Mouse (Mus musculus) gastrocnemius, postnatal 36 days (tissue): ENCODE results near the gene Prdx1. TPM values are rescaled to one million over a fixed set of nuclear protein-coding genes. Genes with fewer than 3 reads are reported as not detected.
A peak's percentile ranks its signal among the peaks of the same experiment; 100 is the strongest.
"Not testable (repeated sequence)": the region's sequence is repeated elsewhere in the genome, so short reads cannot be mapped to it uniquely, and the experiment has no call there.

Source experiments
- DNase-seq, 2 experiments: peaks; one replicate each; pipeline ENCODE4 v3.0.0; 2022
- intact Hi-C: fragments of 180-260 bp; cut with DNase I; formaldehyde crosslinking; loops from one replicate; pipeline ENCODE4 v1.15.1; 2025
- total RNA-seq, 2 experiments: library from RNA; stranded (reverse); gene quantifications; 2 replicates each; pipeline ENCODE4 v1.2.3; 2021

Gene Prdx1
- total RNA-seq, 2 experiments from 2014 or later = 190 to 226 TPM

GRCm38 (mm10) chr4:116674761-116675160, 10.6 kb upstream of the Prdx1 start:
- DNase-seq = not testable (repeated sequence)
- intact Hi-C loops = loop anchor here (5.0 kb wide), 1 partner anchor 102 kb away; no protein-coding TSS in a partner anchor

- intact Hi-C loops = loop anchor here (5.0 kb wide), 1 partner anchor 104 kb away; no protein-coding TSS in a partner anchor
- DNase-seq = no peak
Observed at GRCm38 (mm10) chr4:116676027-116676426, 9.3 kb upstream of the Prdx1 start.

GRCm38 (mm10) chr4:116677808-116678207, 7.5 kb upstream of the Prdx1 start:
- DNase-seq = no peak
- intact Hi-C loops = loop anchor here (5.0 kb wide), 1 partner anchor 106 kb away; no protein-coding TSS in a partner anchor

DNA sequence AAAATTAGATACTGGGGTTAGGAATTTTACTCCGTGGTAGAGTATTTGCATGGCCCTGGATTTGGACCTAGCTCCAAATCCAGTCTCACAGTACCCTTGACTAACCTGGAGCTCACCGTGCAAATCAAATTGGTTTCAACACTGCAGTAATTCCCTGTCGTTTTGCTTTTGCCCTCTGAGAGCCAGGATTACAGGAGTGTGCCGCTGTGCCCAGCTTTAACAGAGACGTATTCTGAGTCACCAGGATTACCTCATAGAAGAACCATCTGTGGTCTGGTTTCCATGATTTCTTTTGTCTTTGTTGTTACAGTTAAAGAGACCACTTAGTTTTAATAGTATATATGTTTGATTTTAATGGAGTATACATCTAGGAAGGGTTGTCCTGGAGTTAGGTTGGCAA, 6.2 kb upstream of the Prdx1 start:
- intact Hi-C loops = loop anchor here (5.0 kb wide), 1 partner anchor 107 kb away; no protein-coding TSS in a partner anchor

GRCm38 (mm10) chr4:116680521-116680920, 4.8 kb upstream of the Prdx1 start:
- intact Hi-C loops, DNase-seq: not testable (repeated sequence)

More for the DNA sequence above, 6.2 kb upstream of the Prdx1 start:
- no peak for DNase-seq

GRCm38 (mm10) chr4:116683957-116684356, 1.4 kb upstream of the Prdx1 start:
- intact Hi-C loops = no loop called here
- no peak for DNase-seq

DNA sequence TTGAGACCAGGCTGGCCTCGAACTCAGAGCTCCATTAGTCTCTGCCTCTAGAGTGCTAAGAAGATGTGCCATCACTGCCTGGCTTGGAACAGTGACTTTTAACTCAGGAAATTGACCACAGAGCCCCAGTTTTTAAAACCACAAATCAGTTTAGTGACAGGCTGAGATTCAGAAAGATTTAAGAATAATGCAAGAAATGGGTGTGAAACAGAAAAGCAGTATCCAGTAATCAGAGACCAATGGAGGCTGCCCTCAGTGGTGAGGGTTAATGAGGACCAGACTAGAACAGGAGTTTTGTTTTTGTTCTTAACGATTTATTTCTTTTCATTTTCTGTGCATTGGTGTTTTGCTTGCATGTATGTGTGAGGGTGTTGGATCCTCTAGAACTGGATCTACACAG, 679 bp upstream of the Prdx1 start:
- no peak for DNase-seq
- intact Hi-C loops = loop anchor here (5.0 kb wide), 1 partner anchor 37 kb away; no protein-coding TSS in a partner anchor

DNA sequence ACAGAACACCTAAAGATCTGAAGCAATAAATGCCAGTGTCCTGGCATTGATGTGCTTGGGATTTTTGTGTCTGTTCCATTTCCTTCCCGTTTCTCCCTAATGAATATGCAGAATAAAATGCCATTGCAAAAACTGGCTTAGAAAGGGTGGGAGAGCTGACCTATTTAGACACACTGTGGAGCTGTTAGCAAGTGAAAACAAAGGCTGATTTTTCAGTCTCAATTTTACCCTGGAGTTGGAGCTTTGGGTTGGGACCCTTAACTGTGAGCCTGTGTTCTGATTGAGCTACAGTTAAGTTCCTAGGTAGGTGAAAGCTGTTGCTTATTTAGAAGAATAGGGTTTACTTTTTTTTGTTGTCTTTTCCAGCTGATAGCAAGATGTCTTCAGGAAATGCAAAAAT, 1.7 kb downstream of the Prdx1 start:
- intact Hi-C loops = loop anchor here (5.0 kb wide), 1 partner anchor 40 kb away; no protein-coding TSS in a partner anchor
- no peak for DNase-seq

GRCm38 (mm10) chr4:116689309-116689876, 4.0 kb downstream of the Prdx1 start:
- intact Hi-C loops = loop anchor here (5.0 kb wide), 1 partner anchor 42 kb away; no protein-coding TSS in a partner anchor

DNA sequence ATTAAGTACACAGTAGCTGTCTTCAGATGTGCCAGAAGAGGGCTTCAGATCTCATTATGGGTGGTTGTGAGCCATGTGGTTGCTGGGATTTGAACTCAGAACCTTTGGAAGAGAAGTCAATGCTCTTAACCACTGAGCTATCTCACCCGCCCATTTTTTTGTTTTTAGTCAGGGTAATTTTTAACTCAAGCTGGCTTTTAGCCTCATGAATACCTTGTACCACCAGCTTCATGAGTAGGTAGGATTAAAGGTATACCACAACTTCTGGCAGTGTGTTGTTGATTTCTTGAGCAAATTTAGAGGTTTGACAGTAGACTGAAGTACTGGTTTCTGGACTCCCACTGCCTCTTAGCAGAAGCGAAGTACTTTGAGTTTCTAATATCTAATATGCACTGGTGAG, 6.8 kb downstream of the Prdx1 start:
- DNase-seq = no peak
- intact Hi-C loops = no loop called here

More at GRCm38 (mm10) chr4:116689309-116689876, 4.0 kb downstream of the Prdx1 start:
- no peak for DNase-seq

DNA sequence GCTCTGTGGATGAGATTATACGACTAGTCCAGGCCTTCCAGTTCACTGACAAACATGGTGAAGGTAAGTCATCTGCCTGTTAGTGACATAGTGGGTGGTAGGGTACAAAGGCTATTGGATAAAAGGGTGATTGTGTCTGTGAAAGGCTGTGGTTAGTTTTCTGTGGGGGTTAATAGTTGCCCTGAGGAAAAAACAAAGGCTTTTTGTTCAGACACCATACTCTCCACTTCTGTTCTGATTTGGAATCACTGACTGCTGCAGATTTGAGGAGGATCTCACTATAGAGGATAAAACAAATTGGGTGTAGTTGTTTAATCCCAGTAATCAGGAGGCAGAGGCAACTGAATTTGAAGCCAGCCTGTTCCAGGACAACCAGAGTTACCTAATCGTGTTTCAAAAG, 8.4 kb downstream of the Prdx1 start:
- intact Hi-C loops = no loop called here
- DNase-seq = no peak

DNA sequence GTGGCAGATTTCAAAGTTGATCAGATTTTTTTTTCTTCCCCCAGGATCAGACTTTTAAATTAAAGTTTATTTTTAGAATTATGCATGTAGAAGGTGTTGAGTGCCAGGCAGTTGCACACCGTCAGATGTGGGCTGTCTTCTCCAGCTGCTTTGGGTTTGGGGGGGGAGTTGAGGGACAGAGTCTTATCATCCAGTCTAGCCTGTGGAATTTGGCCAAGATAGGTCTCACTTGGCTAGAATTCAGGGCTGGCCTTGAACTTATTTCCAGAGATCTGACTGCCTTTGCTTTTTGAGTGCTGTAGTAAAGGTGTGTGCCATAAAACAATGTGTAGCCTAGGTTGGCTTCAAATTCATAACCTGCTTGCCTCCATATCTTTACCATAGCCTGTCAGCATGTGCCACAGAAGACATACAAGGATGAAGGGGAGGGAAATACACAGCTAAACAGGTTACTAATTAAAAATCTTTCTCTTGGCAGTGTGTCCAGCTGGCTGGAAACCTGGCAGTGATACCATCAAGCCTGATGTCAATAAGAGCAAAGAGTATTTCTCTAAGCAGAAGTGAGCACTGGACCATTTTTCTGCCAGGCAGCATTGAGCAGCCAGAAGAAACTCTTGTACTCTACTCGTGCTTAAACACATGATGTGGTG, 13.5 kb downstream of the Prdx1 start:
- DNase-seq = no peak
- intact Hi-C loops = no loop called here

DNA sequence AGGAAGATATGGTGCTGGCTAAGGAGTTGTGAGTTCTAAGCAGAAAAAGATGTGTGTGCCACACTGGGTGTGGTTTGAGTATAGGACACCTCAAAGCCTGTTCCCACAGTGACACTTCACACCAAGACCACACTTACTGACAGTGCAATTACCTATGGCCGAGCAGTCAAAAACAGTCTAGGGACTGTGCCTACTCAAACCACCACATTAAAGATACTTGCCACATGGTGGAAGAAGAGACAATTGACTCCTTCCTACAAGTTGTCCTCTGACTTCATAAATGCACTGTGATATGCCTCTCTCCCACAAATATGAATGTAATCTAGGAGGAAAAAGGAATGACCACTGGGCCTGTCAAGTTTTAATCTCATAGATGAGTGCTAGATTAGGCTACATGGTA, 15.6 kb downstream of the Prdx1 start:
- no peak for DNase-seq
- intact Hi-C loops = no loop called here

DNA sequence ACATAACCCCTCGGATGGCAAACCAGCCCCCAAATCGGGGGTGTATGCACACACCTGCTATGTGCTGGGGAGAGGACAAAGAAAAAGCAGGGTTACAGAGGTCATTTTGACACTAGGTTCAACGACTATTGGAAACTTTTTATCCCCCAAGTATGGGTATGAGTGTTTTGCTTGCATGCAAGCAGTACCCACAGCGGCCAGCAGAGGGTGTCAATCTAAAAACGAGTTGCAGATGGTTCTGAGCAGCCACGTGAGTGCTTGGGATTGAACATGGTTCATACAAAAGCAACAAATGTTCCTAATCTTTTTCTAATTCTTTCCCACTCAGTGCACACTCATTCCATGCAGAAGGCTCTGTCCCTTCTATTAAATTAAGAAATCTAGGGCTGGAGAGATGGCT, 18.5 kb downstream of the Prdx1 start:
- DNase-seq = peak; percentile 57 to 66
- intact Hi-C loops = no loop called here

DNA sequence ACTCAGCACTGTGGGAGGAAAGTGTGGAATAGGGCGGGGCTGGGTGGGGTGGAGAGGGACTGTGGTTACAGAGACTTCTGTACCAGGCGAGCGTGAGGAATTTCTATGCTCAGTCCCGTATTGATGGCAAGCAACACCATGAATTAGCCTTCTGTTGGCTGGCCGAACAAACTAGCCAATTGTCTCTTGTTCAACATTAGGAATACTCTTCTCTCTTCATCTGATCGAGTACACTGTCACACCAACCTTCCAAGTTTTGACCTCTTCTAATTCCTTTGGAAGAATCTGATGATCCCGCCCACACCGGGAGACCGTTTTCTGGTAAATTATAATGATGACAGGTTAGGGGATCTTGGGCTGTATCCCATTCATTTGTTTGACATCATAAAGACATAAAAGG, 22.3 kb downstream of the Prdx1 start:
- intact Hi-C loops = no loop called here
- no peak for DNase-seq

DNA sequence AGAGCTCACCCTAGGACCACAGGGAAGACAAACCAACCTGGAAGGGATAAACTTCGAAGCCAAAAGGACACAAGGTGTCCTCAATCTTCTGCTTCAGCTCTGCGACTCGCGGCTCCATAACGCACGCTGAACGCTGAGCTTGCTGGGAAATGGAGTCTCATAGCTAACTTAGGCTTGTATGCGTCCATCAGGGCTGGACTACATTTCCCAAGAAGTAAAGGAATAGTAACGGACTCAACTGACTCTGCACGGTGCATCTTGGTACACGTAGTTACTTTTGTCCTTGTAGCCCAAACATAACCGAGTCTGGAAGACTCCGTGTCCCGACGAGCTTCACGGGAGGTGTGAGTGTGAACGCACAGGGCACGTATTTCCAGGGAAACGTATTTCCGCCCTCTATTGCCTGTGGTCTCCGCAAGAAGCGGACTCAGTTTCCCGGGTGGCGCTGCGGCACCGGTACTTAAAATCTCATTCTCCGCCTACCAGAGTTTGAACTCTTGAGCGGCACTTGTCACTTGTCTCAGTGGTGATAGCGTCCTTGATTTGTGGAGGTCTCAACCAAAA, 22.9 kb downstream of the Prdx1 start, which contains the start of the genes Mmachc and Ccdc163:
TSS of gene Mmachc (minus strand) at position 206 of the 564 bp plus-strand sequence.
TSS of gene Ccdc163 (plus strand) at position 309 of the 564 bp plus-strand sequence.
- intact Hi-C loops = no loop called here
- DNase-seq = peak; percentile 79 to 86

DNA sequence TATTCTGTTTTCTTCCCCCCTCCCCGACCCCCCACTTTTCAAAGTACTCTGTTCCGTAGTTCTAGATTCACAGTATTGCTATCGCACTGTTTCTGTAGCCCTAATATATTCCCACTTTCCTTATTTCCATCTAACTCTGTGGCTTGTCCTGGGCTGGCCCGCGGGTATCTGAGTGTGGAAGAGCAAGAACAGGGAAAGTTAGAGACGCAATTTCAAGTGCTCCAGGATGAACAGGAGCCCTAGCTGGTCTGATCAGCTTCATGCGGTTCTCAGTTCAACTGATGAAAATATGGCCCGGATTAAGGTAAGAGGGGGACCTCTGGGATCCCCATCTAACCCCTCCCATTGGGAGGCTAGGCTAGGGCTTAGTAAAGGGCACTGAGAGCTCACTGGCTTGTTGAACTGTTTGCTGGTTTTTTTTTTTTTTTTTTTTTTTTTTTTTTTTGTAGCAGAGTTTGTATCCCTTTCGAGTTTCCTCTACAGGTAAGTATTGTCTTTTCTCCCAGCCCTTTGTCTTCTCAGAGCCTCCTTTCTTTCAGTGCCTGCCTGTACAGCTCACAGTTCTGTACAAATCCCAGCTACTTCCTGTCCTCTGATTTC, 23.5 kb downstream of the Prdx1 start:
- DNase-seq = no peak
- intact Hi-C loops = no loop called here

DNA sequence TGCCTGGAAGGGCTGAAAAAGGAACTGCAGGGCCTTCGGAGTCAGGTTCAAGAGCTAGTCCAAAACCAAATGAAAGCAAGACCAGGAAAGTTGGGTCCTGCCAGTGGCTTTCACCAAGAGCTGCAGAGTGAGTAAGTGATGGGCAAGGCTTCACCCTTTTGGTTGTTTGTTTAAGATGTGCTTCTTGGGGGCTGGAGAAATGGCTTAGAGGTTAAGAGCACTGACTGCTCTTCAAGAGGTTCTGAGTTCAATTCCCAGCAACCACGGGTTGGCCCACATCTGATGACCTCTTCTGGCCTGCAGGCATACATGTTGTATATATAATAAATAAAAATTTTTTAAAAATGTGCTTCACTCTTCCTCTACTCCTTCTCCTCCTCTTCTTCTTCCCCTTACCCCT, 24.8 kb downstream of the Prdx1 start:
- DNase-seq = no peak
- intact Hi-C loops = no loop called here

- intact Hi-C loops = no loop called here
- no peak for DNase-seq
Observed at GRCm38 (mm10) chr4:116712536-116712935, 27.2 kb downstream of the Prdx1 start.

GRCm38 (mm10) chr4:116719396-116719795, 34.1 kb downstream of the Prdx1 start:
- intact Hi-C loops = loop anchor here (2.0 kb wide), 1 partner anchor 273 kb away; no protein-coding TSS in a partner anchor
- peak; percentile 20 to 33 for DNase-seq
